Mouse (Mus musculus) heart, adult 18-20 months (tissue): ENCODE measurements around the gene Gsta3. TPM values are rescaled to one million over a fixed set of nuclear protein-coding genes. Genes with fewer than 3 reads are reported as not detected.
A peak's percentile ranks its signal among the peaks of the same experiment; 100 is the strongest.

Source experiments
- DNase-seq, 2 experiments: peaks; one replicate each; pipeline ENCODE4 v3.0.0; 2021 to 2022; ENCODE audit warnings: mixed read lengths in 1 of 2
- total RNA-seq, 2 experiments: library from RNA; stranded (reverse); gene quantifications; 2 replicates each; pipeline ENCODE4 v1.2.3; 2021

Gene Gsta3
- total RNA-seq, 2 experiments from 2014 or later, result 11.0 to 16.5 TPM

DNA sequence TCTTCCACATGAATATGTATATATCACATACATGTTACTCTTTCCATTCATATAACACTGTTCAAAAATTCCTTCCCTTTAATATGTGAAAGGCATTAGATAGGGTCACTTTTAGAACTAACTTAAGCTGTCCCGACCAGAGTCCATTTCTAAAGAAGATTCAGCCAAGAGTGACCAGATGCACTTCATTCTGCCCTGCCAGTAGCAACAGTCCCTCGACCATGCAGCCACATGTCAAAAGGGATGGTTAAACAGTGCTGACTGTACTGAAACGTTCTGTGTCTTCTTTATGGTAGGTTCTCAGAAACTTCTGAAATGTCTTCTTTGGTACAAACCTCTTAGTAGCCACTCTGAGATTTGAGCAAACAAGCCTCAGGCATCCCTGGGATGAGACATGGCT lies 61.3 kb downstream of the Gsta3 start:
- DNase-seq, result no peak

- DNase-seq, result no peak
These were observed 63.8 kb downstream of the Gsta3 start for GRCm38 (mm10) chr1:21304174-21304573.

GRCm38 (mm10) chr1:21304646-21305045 lies 64.3 kb downstream of the Gsta3 start:
- no peak for DNase-seq

- peak; percentile 19 to 26 for DNase-seq
These were observed 65.1 kb downstream of the Gsta3 start for GRCm38 (mm10) chr1:21305443-21305842.

- no peak for DNase-seq
These were observed 73.9 kb downstream of the Gsta3 start for GRCm38 (mm10) chr1:21314336-21314735.

Other genes with a start within 250 kb of the Gsta3 start
- gene Tram2, start 161.4 kb upstream of the Gsta3 start, total RNA-seq, result 1 to 10 TPM; 3.9 to 5.2 TPM
- gene Tmem14a, start 22.0 kb upstream of the Gsta3 start, total RNA-seq, result 1 to 10 TPM; 2.5 to 3.4 TPM
- gene Khdc1a, start 109.1 kb downstream of the Gsta3 start, total RNA-seq, result not detected
- gene Khdc1c, start 127.7 kb downstream of the Gsta3 start, total RNA-seq, result not detected
- gene Khdc1b, start 143.0 kb downstream of the Gsta3 start, total RNA-seq, result not detected